Mouse (Mus musculus): ENCODE measurements around the gene Aven.

- TF ChIP-seq POLR2A (IDR thresholded peaks at IDR 0.05; ENCODE audit: insufficient read depth, low read depth, low read length) (no peak), CTCF (IDR thresholded peaks at IDR 0.05; ENCODE audit: insufficient read depth, low read depth, low read length) (no peak)
These were observed 184.0 kb downstream of the Aven start for GRCm38 (mm10) chr2:112676721-112677120.

Data from olfactory bulb, adult 2 months (tissue).